Mouse (Mus musculus): ENCODE data around the gene Rbfox1. TPM values are rescaled to one million over a fixed set of nuclear protein-coding genes. Genes with fewer than 3 reads are reported as not detected.

The Rbfox1 gene
- polyA plus RNA-seq, 1 experiment: 0.21 TPM

DNA sequence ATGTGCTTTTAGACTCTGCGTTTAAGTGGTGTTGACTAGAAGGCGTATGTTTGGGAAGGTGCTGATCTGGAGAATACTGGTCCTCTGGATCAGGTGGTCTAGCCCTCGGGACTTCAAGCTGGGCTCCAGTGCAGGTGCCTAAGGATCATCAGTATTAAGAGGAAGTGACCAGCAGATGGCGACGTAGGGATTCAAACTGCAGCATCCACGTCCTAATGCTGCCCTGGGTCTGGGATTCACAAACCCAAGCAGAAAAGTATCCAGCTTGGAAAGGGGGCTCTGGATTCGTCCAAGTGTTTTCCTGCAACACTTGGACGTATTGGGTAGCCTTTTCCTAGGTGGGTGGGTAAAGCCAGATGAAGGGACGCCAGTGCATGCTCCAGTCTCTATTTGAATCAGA is 906.5 kb downstream of the Rbfox1 start:
- no peaks in the 10 kb centered on the region for H3K9me3 ChIP-seq
- H3K27me3 ChIP-seq (replicated peaks): no peaks in the 10 kb centered on the region
- H3K4me1 ChIP-seq: no peaks in the 10 kb centered on the region
- H3K4me3 ChIP-seq (replicated peaks): no peak overlapping the region
- TF ChIP-seq FLI1 (IDR thresholded peaks at IDR 0.05; ENCODE audit: low read length) (no peak), GATA1 (IDR thresholded peaks at IDR 0.05; ENCODE audit: borderline replicate concordance, low read length) (no peak)
- no peaks in the 10 kb centered on the region for H3K36me3 ChIP-seq (replicated peaks; ENCODE audit: low read length)

DNA sequence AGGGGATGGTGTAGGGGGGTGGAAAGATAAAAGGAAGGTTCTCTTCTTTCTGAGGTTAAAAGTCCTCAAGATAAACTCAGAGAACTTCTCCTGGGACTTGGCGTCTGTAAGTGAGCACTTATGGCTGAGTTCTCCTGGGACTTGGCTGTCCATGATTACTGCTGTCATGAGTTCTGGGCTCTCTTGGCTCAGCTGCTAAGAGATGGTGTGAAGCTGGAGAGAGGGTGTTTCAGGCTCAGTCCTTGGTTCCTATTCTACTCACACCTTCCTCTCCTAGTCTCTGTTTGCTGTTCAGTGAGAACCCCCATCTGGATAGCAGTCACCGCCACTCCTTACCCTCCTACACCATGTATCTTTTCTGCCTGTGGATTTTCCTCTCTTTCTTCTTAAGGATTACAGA is 921.1 kb downstream of the Rbfox1 start:
- peaks cover 5% of the 10 kb centered on the region; the same call in 1 of the 2 replicates for H3K9me3 ChIP-seq

DNA sequence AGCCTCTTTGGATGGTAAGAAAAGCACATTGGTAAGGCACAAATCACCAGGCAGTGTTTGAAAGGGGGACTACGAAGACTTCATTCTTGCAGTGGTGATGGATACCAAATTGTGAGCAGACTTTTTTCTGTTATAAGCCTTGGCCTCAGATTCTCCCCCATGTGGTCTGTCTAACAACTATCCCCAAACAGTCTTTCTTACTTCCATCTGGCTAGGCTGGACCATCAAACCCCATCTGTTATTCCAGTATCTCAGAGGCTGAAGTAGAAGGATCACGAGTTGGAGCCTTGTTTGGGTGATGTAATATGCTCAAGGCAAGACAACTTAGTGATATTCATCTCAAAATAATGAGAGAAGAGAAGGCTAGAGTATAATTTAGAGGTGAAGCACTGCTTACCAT is 922.7 kb downstream of the Rbfox1 start:
- no peak overlapping the region for H3K4me3 ChIP-seq (replicated peaks)
- no peaks in the 10 kb centered on the region for H3K27me3 ChIP-seq (replicated peaks)
- no peaks in the 10 kb centered on the region for H3K4me1 ChIP-seq
- H3K9me3 ChIP-seq: no peaks in the 10 kb centered on the region
- no peaks in the 10 kb centered on the region for H3K36me3 ChIP-seq (replicated peaks; ENCODE audit: low read length)
- TF ChIP-seq FLI1 (IDR thresholded peaks at IDR 0.05; ENCODE audit: low read length) (no peak), GATA1 (IDR thresholded peaks at IDR 0.05; ENCODE audit: borderline replicate concordance, low read length) (no peak)

More for the DNA sequence above, 921.1 kb downstream of the Rbfox1 start:
- no peak overlapping the region for H3K4me3 ChIP-seq (replicated peaks)
- TF ChIP-seq FLI1 (IDR thresholded peaks at IDR 0.05; ENCODE audit: low read length) (no peak), GATA1 (IDR thresholded peaks at IDR 0.05; ENCODE audit: borderline replicate concordance, low read length) (no peak)
- H3K4me1 ChIP-seq: no peaks in the 10 kb centered on the region
- no peaks in the 10 kb centered on the region for H3K27me3 ChIP-seq (replicated peaks)
- H3K36me3 ChIP-seq (replicated peaks; ENCODE audit: low read length): no peaks in the 10 kb centered on the region

DNA sequence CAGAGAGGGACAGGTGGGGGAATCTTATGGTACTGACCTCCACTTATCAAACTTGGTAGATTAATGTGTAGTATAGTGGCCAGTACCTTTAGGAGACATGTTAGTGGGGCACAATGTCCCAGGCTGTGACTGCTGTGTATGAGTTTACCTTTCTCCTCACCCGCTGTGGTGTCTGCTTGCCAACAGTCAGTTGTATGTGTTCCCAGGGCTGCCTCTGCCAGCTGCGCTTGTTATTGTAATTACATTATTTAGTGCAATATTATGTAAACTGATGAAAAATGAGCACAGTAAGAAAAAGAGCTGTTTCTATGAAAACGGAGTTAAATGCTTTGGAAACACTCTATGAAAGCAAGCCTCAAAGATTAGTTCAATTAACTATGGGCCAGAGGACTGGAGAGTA is 928.7 kb downstream of the Rbfox1 start:
- Histone ChIP-seq H3K4me3 (replicated peaks) (no peak overlapping the region), H3K36me3 (replicated peaks; ENCODE audit: low read length) (no peaks in the 10 kb centered on the region), H3K9me3 (no peaks in the 10 kb centered on the region), H3K27me3 (replicated peaks) (no peaks in the 10 kb centered on the region), H3K4me1 (no peaks in the 10 kb centered on the region)
- TF ChIP-seq GATA1 (IDR thresholded peaks at IDR 0.05; ENCODE audit: borderline replicate concordance, low read length): no peak
- TF ChIP-seq FLI1 (IDR thresholded peaks at IDR 0.05; ENCODE audit: low read length): no peak

DNA sequence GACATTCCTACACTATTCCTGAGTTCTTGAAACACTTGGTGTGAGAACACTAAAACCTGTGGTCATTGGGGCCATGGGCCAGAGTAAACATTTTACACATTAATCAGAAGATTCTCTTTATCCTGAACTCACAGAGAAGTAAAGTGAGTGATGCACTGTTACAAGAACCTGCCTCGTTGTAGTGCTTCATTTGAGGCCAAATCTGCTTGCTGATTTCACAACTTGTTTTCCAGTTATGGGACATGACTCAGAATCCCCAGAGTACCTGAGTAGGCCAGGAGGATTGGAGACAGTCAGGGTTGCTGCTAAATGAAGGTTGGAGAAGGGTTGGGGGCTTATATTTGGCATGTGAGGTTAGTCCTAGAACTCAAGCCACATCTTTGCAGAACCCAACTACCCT is 936.6 kb downstream of the Rbfox1 start:
- Histone ChIP-seq H3K27me3 (replicated peaks) (no peaks in the 10 kb centered on the region), H3K9me3 (no peaks in the 10 kb centered on the region), H3K4me3 (replicated peaks) (no peak overlapping the region), H3K36me3 (replicated peaks; ENCODE audit: low read length) (no peaks in the 10 kb centered on the region), H3K4me1 (no peaks in the 10 kb centered on the region)
- no peak for TF ChIP-seq GATA1 (IDR thresholded peaks at IDR 0.05; ENCODE audit: borderline replicate concordance, low read length)
- no peak for TF ChIP-seq FLI1 (IDR thresholded peaks at IDR 0.05; ENCODE audit: low read length)

DNA sequence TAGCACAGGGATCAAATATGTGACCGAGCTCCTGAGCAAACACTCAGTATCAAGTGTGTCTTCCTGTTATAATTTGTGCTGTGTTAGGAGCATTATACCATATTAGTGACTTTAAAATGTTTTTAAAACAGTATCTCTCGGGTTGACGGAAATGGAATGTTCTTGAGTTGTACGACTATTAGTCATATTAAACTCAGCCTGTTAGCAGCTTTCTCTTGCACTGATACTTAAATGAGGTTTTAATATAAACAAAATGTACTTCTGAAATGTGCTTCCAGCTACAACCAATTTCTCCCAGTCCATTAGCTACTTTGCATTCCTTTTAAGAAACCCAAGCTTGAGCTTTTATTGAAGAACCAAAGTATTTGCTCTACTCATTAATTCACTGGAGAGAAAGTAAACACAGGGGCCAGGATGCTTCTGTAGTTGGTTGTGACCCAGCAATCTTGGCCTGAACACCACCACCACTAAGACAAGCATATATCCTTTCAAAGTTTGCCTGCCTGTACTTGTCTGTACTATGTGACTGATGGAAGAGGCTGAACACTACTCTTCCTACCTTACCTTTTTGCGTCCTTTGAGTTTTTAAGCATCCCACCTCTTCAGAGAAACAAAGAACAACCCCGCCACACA is 944.9 kb downstream of the Rbfox1 start:
- H3K27me3 ChIP-seq (replicated peaks): no peaks in the 10 kb centered on the region
- no peaks in the 10 kb centered on the region for H3K4me1 ChIP-seq
- H3K4me3 ChIP-seq (replicated peaks): no peak overlapping the region
- TF ChIP-seq FLI1 (IDR thresholded peaks at IDR 0.05; ENCODE audit: low read length) (no peak), GATA1 (IDR thresholded peaks at IDR 0.05; ENCODE audit: borderline replicate concordance, low read length) (no peak)
- H3K9me3 ChIP-seq: no peaks in the 10 kb centered on the region
- no peaks in the 10 kb centered on the region for H3K36me3 ChIP-seq (replicated peaks; ENCODE audit: low read length)

DNA sequence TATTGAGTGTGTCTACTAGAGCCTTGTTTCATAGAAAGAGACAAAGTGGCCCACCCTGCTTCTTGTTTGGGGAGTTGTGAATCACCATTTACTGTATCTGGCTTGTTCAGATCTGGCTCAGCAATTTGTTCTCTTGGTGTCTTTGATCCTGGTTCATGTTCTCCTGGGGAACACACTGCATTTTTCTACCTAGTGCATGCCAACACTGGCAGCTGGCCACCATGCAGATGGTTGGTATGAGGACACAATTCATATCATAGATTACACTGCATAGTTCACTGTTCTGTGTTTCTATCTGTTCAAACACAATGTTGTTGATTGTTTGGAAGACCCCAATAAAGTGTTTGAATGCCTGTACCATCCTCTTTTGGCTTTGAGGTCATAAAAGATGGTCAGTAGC is 948.3 kb downstream of the Rbfox1 start:
- H3K27me3 ChIP-seq (replicated peaks): no peaks in the 10 kb centered on the region
- H3K4me1 ChIP-seq: no peaks in the 10 kb centered on the region
- no peaks in the 10 kb centered on the region for H3K9me3 ChIP-seq
- H3K36me3 ChIP-seq (replicated peaks; ENCODE audit: low read length): no peaks in the 10 kb centered on the region
- no peak for TF ChIP-seq FLI1 (IDR thresholded peaks at IDR 0.05; ENCODE audit: low read length)
- TF ChIP-seq GATA1 (IDR thresholded peaks at IDR 0.05; ENCODE audit: borderline replicate concordance, low read length): no peak
- H3K4me3 ChIP-seq (replicated peaks): no peak overlapping the region

DNA sequence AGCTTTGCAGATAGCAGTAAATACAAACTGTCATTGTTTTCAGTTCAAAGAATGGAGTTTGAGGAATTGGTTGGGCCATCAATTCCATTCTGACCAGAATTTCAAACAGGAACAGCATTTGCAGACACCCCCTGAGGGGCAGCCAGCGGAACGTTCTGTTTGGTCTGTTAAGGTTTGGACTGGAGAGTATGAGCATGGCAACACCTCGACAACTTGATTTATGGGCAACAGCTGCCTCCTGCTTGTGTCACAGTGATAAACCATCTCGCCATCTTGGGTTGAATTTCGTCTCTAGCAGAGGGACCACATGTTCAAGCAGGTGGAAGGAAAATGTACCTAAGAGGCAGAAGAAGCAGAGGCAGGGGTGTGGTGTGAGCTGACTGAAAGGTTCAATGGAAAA is 949.9 kb downstream of the Rbfox1 start:
- Histone ChIP-seq H3K27me3 (replicated peaks) (no peaks in the 10 kb centered on the region), H3K4me1 (no peaks in the 10 kb centered on the region), H3K4me3 (replicated peaks) (no peak overlapping the region), H3K36me3 (replicated peaks; ENCODE audit: low read length) (no peaks in the 10 kb centered on the region), H3K9me3 (no peaks in the 10 kb centered on the region)
- TF ChIP-seq GATA1 (IDR thresholded peaks at IDR 0.05; ENCODE audit: borderline replicate concordance, low read length) (no peak), FLI1 (IDR thresholded peaks at IDR 0.05; ENCODE audit: low read length) (no peak)

DNA sequence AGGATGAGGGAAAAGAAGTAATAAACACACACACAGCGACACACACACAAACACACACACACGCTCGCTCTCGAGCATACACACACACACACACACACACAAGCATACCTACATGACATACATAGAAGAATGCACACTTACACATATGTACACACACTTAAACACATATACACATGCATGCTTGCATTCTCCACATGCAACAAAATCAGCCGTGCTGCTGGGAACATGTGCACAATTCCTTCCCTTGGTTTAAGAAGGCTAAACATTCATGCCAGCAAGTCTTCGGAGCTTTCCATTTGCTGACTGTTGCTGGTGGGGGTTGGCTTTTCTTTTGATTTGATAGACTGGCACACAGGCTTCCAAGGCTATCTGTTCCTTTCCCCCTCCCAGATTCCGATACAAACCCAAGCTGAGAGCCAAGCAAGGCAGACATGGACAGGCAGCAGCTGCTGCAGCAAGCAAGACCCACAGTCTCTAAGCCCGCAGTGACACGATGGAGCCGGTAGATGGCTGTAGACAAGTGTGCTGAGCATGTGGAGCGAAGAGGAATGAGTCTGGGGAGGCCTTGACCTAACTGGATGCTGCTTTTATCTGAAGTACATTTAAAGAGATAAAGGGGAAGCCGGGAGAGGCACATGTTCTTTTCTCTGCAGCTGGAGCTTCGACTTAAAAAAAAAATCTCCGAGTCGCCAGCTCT is 954.3 kb downstream of the Rbfox1 start:
- TF ChIP-seq FLI1 (IDR thresholded peaks at IDR 0.05; ENCODE audit: low read length): no peak
- TF ChIP-seq GATA1 (IDR thresholded peaks at IDR 0.05; ENCODE audit: borderline replicate concordance, low read length): no peak
- Histone ChIP-seq H3K36me3 (replicated peaks; ENCODE audit: low read length) (no peaks in the 10 kb centered on the region), H3K9me3 (no peaks in the 10 kb centered on the region), H3K4me3 (replicated peaks) (no peak overlapping the region), H3K4me1 (no peaks in the 10 kb centered on the region), H3K27me3 (replicated peaks) (no peaks in the 10 kb centered on the region)

DNA sequence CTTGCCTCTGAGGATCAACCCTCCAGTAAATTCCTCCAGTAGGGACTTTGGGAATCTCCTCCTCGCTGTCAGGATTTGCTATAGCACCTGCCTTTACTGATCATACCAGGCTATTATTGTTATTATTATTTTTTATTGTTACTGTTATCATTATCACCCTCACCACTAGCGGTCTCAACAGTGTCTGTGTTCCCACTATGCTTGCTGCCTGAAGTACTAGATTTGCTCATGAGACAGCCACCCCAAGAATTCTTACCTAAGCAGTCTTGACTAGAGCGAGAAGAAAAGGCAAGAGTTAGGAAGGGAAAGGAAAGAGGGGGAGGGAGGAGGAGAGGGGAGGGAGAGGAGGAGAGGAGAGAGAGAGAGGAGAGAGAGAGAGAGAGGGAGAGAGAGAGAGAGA is 954.9 kb downstream of the Rbfox1 start:
- TF ChIP-seq FLI1 (IDR thresholded peaks at IDR 0.05; ENCODE audit: low read length) (no peak), GATA1 (IDR thresholded peaks at IDR 0.05; ENCODE audit: borderline replicate concordance, low read length) (no peak)
- Histone ChIP-seq H3K36me3 (replicated peaks; ENCODE audit: low read length) (no peaks in the 10 kb centered on the region), H3K4me1 (no peaks in the 10 kb centered on the region), H3K27me3 (replicated peaks) (no peaks in the 10 kb centered on the region), H3K9me3 (no peaks in the 10 kb centered on the region), H3K4me3 (replicated peaks) (no peak overlapping the region)

Data from megakaryocyte, embryonic 14.5 days (primary cell).